Mouse (Mus musculus) splenic B cell, adult 2 months (primary cell): ENCODE data around the gene Galnt13.
"Not testable (repeated sequence)": the region's sequence is repeated elsewhere in the genome, so short reads cannot be mapped to it uniquely, and the experiment has no call there.

Source experiments
- DNase-seq: peaks from one replicate; pipeline ENCODE4 v3.0.0-alpha.2; 2011; ENCODE audit warnings: low read depth, low spot score
- H3K27me3 ChIP-seq: 2 replicates; pipeline ENCODE4 v1.6.1; 2012; ENCODE audit warnings: mild to moderate bottlenecking, low read length, moderate library complexity, mixed read lengths; ENCODE audit not compliant: control insufficient read depth, poor library complexity, insufficient read depth, severe bottlenecking
- H3K36me3 ChIP-seq: 2 replicates; pipeline ENCODE4 v1.6.1; 2012; ENCODE audit warnings: mild to moderate bottlenecking, low read length, moderate library complexity, mixed read lengths; ENCODE audit not compliant: control insufficient read depth, poor library complexity, insufficient read depth, severe bottlenecking

Galnt13 gene

GRCm38 (mm10) chr2:54751232-54751631, 315.1 kb downstream of the Galnt13 start:
- no peaks in the 10 kb centered on the region for H3K36me3 ChIP-seq
- no peaks in the 10 kb centered on the region for H3K27me3 ChIP-seq

GRCm38 (mm10) chr2:54759781-54760180, 323.7 kb downstream of the Galnt13 start:
- H3K27me3 ChIP-seq: no peaks in the 10 kb centered on the region
- H3K36me3 ChIP-seq: no peaks in the 10 kb centered on the region
- no peak for DNase-seq

More at GRCm38 (mm10) chr2:54751232-54751631, 315.1 kb downstream of the Galnt13 start:
- DNase-seq: no peak

- DNase-seq: no peak
- no peaks in the 10 kb centered on the region for H3K36me3 ChIP-seq
- H3K27me3 ChIP-seq: no peaks in the 10 kb centered on the region
These were observed 342.7 kb downstream of the Galnt13 start for GRCm38 (mm10) chr2:54778790-54779273.

GRCm38 (mm10) chr2:54813670-54814256, 377.6 kb downstream of the Galnt13 start:
- Histone ChIP-seq H3K27me3 (no peaks in the 10 kb centered on the region), H3K36me3 (no peaks in the 10 kb centered on the region)
- no peak for DNase-seq

GRCm38 (mm10) chr2:54841245-54841644, 405.1 kb downstream of the Galnt13 start:
- H3K36me3 ChIP-seq: no peaks in the 10 kb centered on the region
- H3K27me3 ChIP-seq: no peaks in the 10 kb centered on the region
- no peak for DNase-seq

GRCm38 (mm10) chr2:54906282-54907060, 470.4 kb downstream of the Galnt13 start:
- no peak for DNase-seq
- no peaks in the 10 kb centered on the region for H3K36me3 ChIP-seq
- H3K27me3 ChIP-seq: no peaks in the 10 kb centered on the region

GRCm38 (mm10) chr2:54915088-54915670, 479.1 kb downstream of the Galnt13 start:
- DNase-seq: no peak
- H3K27me3 ChIP-seq: no peaks in the 10 kb centered on the region

GRCm38 (mm10) chr2:54936369-54936768, 500.3 kb downstream of the Galnt13 start:
- no peak for DNase-seq
- Histone ChIP-seq H3K36me3 (no peaks in the 10 kb centered on the region), H3K27me3 (no peaks in the 10 kb centered on the region)

More at GRCm38 (mm10) chr2:54915088-54915670, 479.1 kb downstream of the Galnt13 start:
- H3K36me3 ChIP-seq: no peaks in the 10 kb centered on the region

GRCm38 (mm10) chr2:54937306-54937705, 501.2 kb downstream of the Galnt13 start:
- DNase-seq: no peak
- H3K36me3 ChIP-seq: no peaks in the 10 kb centered on the region
- H3K27me3 ChIP-seq: no peaks in the 10 kb centered on the region

GRCm38 (mm10) chr2:54938075-54938474, 502.0 kb downstream of the Galnt13 start:
- no peaks in the 10 kb centered on the region for H3K27me3 ChIP-seq
- H3K36me3 ChIP-seq: no peaks in the 10 kb centered on the region
- DNase-seq: no peak

GRCm38 (mm10) chr2:54943386-54943785, 507.3 kb downstream of the Galnt13 start:
- Histone ChIP-seq H3K27me3 (no peaks in the 10 kb centered on the region), H3K36me3 (no peaks in the 10 kb centered on the region)
- DNase-seq: no peak

GRCm38 (mm10) chr2:54983839-54984238, 547.7 kb downstream of the Galnt13 start:
- H3K27me3 ChIP-seq: no peaks in the 10 kb centered on the region
- DNase-seq: no peak
- no peaks in the 10 kb centered on the region for H3K36me3 ChIP-seq

GRCm38 (mm10) chr2:55022539-55022938, 586.4 kb downstream of the Galnt13 start:
- not testable (repeated sequence) for H3K27me3 ChIP-seq, DNase-seq, H3K36me3 ChIP-seq

GRCm38 (mm10) chr2:55034610-55035009, 598.5 kb downstream of the Galnt13 start:
- DNase-seq: no peak
- H3K36me3 ChIP-seq: no peaks in the 10 kb centered on the region
- H3K27me3 ChIP-seq: no peaks in the 10 kb centered on the region
